15 mouse cellular contexts compared by ENCODE assay signal in the genomic region with DNA sequence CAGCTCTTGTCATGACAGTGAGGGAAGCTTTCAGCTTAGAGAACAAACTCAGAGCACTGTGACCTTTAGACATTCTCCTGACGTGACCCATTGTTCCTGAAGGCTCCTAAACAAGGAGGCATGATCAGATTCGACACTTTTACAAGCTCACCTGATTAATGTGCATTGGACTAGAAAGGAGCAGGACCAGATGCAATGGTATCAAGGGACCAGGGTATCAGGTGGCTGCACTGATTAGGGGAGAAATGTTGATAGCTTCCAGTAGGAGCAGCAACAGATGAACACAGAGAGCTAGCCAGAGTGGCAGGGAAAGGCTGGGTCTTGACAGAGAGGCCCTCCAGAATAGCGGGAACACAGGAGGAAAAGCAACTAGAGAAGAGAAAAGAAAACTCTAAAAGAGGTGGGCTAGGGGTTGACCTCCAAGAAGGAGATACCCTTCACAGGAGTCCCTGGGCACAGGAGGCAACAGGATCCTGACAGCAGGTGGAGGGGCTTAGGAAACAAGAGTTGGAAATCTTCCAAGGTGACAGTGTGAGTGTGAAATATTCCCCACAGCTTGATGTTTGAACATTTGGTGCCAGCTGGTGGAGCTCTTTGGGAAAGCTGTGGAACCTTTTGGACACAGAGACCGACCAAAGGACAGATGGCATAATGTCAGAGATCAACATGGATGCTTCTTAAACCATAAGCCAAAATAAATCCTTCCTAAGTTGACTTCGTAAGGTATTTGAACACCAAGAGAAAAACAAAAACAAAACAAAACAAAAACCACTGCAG.
DNase-seq lines count a peak whose midpoint lies in the region; ATAC-seq and TF ChIP-seq lines count a peak whose summit lies in the region.
"Had no signal": no experiment of that assay in that cellular context is flagged by ENCODE, and none has a peak within 500 bp of the region (broad histone marks: within the 10 kb centered on the region; RNA-seq: fewer than 3 reads in every experiment).

No protein-coding gene starts in this region.

- no peak overlapping the region for H3K9ac ChIP-seq in forebrain, embryonic 12.5 days
- H3K9ac ChIP-seq in forebrain, embryonic 15.5 days (replicated peaks): no peak overlapping the region
- H3K9ac ChIP-seq in limb, embryonic 14.5 days (ENCODE audit: low read depth, low read length, severe bottlenecking): no peak overlapping the region
- H3K9ac ChIP-seq in embryonic facial prominence, embryonic 15.5 days: no peak overlapping the region
- H3K9ac ChIP-seq: heart, embryonic 15.5 days had no signal

- H3K4me3 ChIP-seq in forebrain, embryonic 12.5 days (replicated peaks): no peak overlapping the region
- no peak overlapping the region for H3K4me3 ChIP-seq in forebrain, embryonic 15.5 days
- no peak overlapping the region for H3K4me3 ChIP-seq in limb, embryonic 14.5 days (replicated peaks; ENCODE audit: low read length)
- no peak overlapping the region for H3K4me3 ChIP-seq in limb, embryonic 10.5 days
- no peak overlapping the region for H3K4me3 ChIP-seq in embryonic facial prominence, embryonic 15.5 days (replicated peaks)
- H3K4me3 ChIP-seq: heart, embryonic 15.5 days; layer of hippocampus, adult 2 months had no signal

- H3K4me1 ChIP-seq in forebrain, embryonic 12.5 days: 0 out of 2 replicates have a peak, but pooled peaks cover 4% of the 10 kb centered on the region
- no peaks in the 10 kb centered on the region for H3K4me1 ChIP-seq in forebrain, embryonic 15.5 days
- H3K4me1 ChIP-seq in limb, embryonic 14.5 days (ENCODE audit: control insufficient read depth, insufficient read depth, low read length): peaks cover 2% of the 10 kb centered on the region; the same call in 1 of the 2 replicates
- 0 out of 2 replicates have a peak, but pooled peaks cover 4% of the 10 kb centered on the region for H3K4me1 ChIP-seq in limb, embryonic 10.5 days
- H3K4me1 ChIP-seq in embryonic facial prominence, embryonic 15.5 days: 0 out of 2 replicates have a peak, but pooled peaks cover 1% of the 10 kb centered on the region
- H3K4me1 ChIP-seq: heart, embryonic 15.5 days had no signal

- H3K27ac ChIP-seq in forebrain, embryonic 12.5 days: 0 out of 2 replicates have a peak overlapping the region, but pooled peaks have one; percentile 46
- no peak overlapping the region for H3K27ac ChIP-seq in forebrain, embryonic 15.5 days (replicated peaks)
- H3K27ac ChIP-seq in limb, embryonic 14.5 days (replicated peaks; ENCODE audit: low read depth, low read length): no peak overlapping the region
- no peak overlapping the region for H3K27ac ChIP-seq in limb, embryonic 10.5 days
- H3K27ac ChIP-seq in embryonic facial prominence, embryonic 15.5 days (replicated peaks): no peak overlapping the region
- H3K27ac ChIP-seq: heart, embryonic 15.5 days; layer of hippocampus, adult 2 months had no signal

- H3K36me3 ChIP-seq in forebrain, embryonic 12.5 days (replicated peaks): peaks cover 2% of the 10 kb centered on the region; the same call in 1 of the 2 replicates
- H3K36me3 ChIP-seq in forebrain, embryonic 15.5 days: no peaks in the 10 kb centered on the region
- peaks cover 19% of the 10 kb centered on the region for H3K36me3 ChIP-seq in limb, embryonic 14.5 days (ENCODE audit: control insufficient read depth, insufficient read depth, low read length)
- peaks cover 86% of the 10 kb centered on the region for H3K36me3 ChIP-seq in limb, embryonic 10.5 days
- H3K36me3 ChIP-seq in embryonic facial prominence, embryonic 15.5 days: no peaks in the 10 kb centered on the region
- H3K36me3 ChIP-seq: heart, embryonic 15.5 days had no signal

- DNase-seq in limb, embryonic 14.5 days (ENCODE audit: low spot score): no peak
- DNase-seq in limb, embryonic 10.5 days (ENCODE audit: low spot score): no peak
- DNase-seq in adipocyte (ENCODE audit: low spot score): peak; percentile 10
- DNase-seq: adrenal gland, adult 8-10 months; gastrocnemius, postnatal 10 days; midbrain, embryonic 14.5 days; right cerebral cortex, postnatal 4 days had no signal

- no peaks in the 10 kb centered on the region for H3K9me3 ChIP-seq in forebrain, embryonic 12.5 days
- H3K9me3 ChIP-seq in forebrain, embryonic 15.5 days: no peaks in the 10 kb centered on the region
- no peaks in the 10 kb centered on the region for H3K9me3 ChIP-seq in limb, embryonic 14.5 days (ENCODE audit: control insufficient read depth, low read length)
- H3K9me3 ChIP-seq in limb, embryonic 10.5 days (replicated peaks): no peaks in the 10 kb centered on the region
- H3K9me3 ChIP-seq in embryonic facial prominence, embryonic 15.5 days (replicated peaks): no peaks in the 10 kb centered on the region
- H3K9me3 ChIP-seq: heart, embryonic 15.5 days had no signal

- no peak for ATAC-seq in forebrain, embryonic 12.5 days (ENCODE audit: low FRiP score)
- no peak for ATAC-seq in forebrain, embryonic 15.5 days (replicated peaks)
- 0 out of 2 replicates have a peak, but pooled peaks have one; percentile 37 for ATAC-seq in limb, embryonic 14.5 days (ENCODE audit: low FRiP score, low read depth)
- ATAC-seq in embryonic facial prominence, embryonic 15.5 days (ENCODE audit: insufficient number of reproducible peaks, low FRiP score, low TSS enrichment, low read depth): peak; percentile 47
- ATAC-seq in activated CD4-positive, CD25-positive, alpha-beta regulatory T cell, adult 4 months: no peak
- ATAC-seq: CD4-positive, CD25-positive, alpha-beta regulatory T cell, adult 4 months; inflammation-experienced regulatory T-cells, adult 6 months had no signal

- 75% methylated on average over 5 of the region's 5 CpGs for WGBS in forebrain, embryonic 12.5 days
- WGBS in forebrain, embryonic 15.5 days: 67% methylated on average over 5 of the region's 5 CpGs
- 64% methylated on average over 5 of the region's 5 CpGs for WGBS in limb, embryonic 14.5 days
- 63% methylated on average over 5 of the region's 5 CpGs for WGBS in limb, embryonic 10.5 days
- 74% methylated on average over 5 of the region's 5 CpGs for WGBS in embryonic facial prominence, embryonic 15.5 days

- TF ChIP-seq POLR2A in limb, embryonic 14.5 days (IDR thresholded peaks at IDR 0.05; ENCODE audit: borderline replicate concordance, extremely low read depth, insufficient read depth, insufficient read length): no peak

- H3K27me3 ChIP-seq in forebrain, embryonic 12.5 days: no peaks in the 10 kb centered on the region
- no peaks in the 10 kb centered on the region for H3K27me3 ChIP-seq in forebrain, embryonic 15.5 days
- H3K27me3 ChIP-seq in limb, embryonic 14.5 days (ENCODE audit: control insufficient read depth, insufficient read depth, low read length): no peaks in the 10 kb centered on the region
- no peaks in the 10 kb centered on the region for H3K27me3 ChIP-seq in limb, embryonic 10.5 days (ENCODE audit: low read depth, poor library complexity, severe bottlenecking)
- no peaks in the 10 kb centered on the region for H3K27me3 ChIP-seq in embryonic facial prominence, embryonic 15.5 days
- H3K27me3 ChIP-seq: heart, embryonic 15.5 days had no signal

- H3K4me2 ChIP-seq in forebrain, embryonic 12.5 days: no peak overlapping the region
- H3K4me2 ChIP-seq in forebrain, embryonic 15.5 days (replicated peaks): no peak overlapping the region
- no peak overlapping the region for H3K4me2 ChIP-seq in limb, embryonic 14.5 days (replicated peaks; ENCODE audit: low read depth, low read length, severe bottlenecking)
- H3K4me2 ChIP-seq in embryonic facial prominence, embryonic 15.5 days (replicated peaks): no peak overlapping the region
- H3K4me2 ChIP-seq: heart, embryonic 15.5 days had no signal

Comparison
In these comparisons a context has a peak if more than half of its experiments do, and no peak if none do; other contexts are left out.
1. ATAC-seq: peak in limb, embryonic 14.5 days (single experiment) and embryonic facial prominence, embryonic 15.5 days (single experiment); none in forebrain, embryonic 12.5 days (single experiment), forebrain, embryonic 15.5 days (single experiment) and activated CD4-positive, CD25-positive, alpha-beta regulatory T cell, adult 4 months (single experiment).